Mouse (Mus musculus) testis, adult 2 months (tissue): ENCODE data around the gene Gm20441.
A peak's percentile ranks its signal among the peaks of the same experiment; 100 is the strongest.

Experiments
- CTCF ChIP-seq: fragments of 200-500 bp; IDR thresholded peaks from 2 replicates; pipeline ENCODE4 v1.5.1; 2012; ENCODE audit warnings: low read depth, mild to moderate bottlenecking, inconsistent platforms, low read length, moderate library complexity; ENCODE audit not compliant: control insufficient read depth, insufficient read depth, insufficient replicate concordance
- POLR2A ChIP-seq: fragments of 200-500 bp; IDR thresholded peaks from 2 replicates; pipeline ENCODE4 v1.6.1; 2012; ENCODE audit warnings: low read depth, mild to moderate bottlenecking, inconsistent platforms, low read length, moderate library complexity; ENCODE audit not compliant: control insufficient read depth

DNA sequence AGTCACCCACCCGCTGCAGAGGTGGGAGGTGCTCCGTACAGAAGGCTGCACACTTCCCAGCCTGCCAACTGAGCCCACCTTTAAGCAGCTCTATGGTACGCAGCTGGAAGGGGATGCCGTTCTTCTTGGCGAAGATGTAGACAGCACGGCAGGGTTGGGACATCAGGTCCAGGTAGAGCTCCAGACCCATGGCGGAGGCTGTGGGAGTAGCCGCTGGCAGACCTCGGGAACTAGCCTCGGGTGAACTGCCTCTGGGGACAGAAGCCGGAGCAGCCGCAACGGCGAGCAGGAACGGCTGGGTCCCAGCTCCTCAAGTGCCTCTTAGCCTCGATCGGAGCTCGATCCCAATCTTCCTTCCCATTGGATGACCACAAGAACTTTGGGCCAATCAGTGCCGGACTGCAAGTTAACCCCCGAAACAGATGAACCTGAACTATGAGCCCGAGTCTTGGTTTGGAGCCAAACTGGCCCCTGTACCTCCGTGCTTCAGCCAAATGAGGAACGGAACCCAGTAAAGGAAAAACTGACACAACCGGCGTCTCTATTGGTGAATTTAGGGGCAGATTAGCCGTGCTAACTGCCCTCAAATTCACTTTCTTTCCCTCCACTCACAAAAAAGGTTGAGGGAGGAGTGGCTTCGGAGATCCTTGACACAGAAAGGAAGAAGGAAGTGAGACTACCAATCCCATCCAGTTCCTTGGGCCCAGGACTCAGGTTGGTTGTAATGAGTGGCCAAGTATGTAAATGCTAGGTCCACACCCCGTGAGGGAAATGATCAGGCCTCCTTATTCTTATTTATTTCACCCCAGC is at the start of gene Gm20441, which contains the start of gene Gstt3:
- TF ChIP-seq POLR2A (peak; percentile 87), CTCF (no peak)
